Mouse (Mus musculus) urinary bladder, adult 18-20 months (tissue): Measurements from ENCODE around the gene Cnih4.
A peak's percentile ranks its signal among the peaks of the same experiment; 100 is the strongest.

Source experiments
- DNase-seq, 2 experiments: peaks; one replicate each; pipeline ENCODE4 v3.0.0; 2022; ENCODE audit warnings: low spot score in 2 of 2, mixed read lengths in 2 of 2

Cnih4 gene

DNA sequence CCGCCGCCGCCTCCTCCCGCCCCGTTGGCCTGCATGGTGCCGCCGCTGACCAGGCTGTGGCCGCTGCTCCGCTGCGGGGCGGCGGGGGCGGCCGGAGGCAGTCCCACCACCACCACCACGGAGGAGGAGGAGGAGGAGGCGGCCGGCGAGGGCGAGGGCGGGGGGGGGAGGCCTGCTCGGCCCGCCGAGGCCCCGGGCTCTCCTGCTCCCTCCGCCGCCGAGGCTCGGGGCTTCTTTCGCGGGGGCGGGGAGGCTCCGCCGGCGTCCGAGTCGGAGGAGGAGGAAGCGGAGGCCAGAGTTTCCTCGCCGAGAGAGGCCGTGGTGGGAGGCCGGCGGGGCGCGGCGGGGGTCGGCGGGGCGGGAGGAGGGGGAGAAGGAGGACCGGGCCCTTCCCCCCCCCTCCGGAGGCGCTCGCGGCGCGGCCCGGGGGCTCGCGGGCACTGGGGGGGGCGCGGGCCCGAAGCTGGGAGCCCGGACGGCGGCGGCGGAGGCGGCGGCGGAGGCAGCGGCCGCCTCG lies 67.0 kb downstream of the Cnih4 start:
- peak in 1 of 2 experiments; percentile 31 for DNase-seq

DNA sequence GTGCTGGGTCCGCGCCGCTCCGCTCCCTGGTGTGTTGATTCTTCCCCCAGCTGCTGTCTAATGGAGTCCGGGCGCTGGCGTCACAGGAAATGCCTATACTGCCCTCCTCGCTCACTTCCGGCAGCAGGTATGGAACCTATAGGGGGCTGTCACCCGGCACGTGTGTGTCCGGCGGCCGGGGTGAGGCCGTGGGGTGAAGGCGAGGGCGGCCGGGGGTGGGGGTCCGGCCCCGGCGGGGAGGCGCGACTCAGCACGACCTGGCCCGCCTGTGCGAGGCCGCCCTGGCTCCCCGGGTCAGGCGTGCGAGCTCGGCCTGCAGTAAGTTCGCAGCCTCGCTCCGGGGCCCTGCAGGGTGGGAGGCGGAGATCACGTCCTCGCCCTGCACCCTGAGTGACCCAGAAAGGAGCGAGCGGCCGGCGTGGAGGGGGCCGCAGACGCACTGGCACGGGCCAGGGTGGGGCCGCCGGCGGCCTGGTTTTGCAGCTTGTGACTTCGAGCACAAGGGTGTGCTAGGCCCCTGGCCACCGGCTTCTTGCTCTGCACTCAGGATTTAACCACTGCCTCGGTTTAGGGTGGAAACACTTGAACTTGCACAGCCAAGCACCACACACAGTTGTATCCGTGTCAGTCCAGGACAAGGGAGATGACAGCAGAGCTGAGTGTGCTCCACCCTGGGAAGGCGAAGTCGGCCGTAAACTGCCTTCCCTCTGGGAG lies 67.6 kb downstream of the Cnih4 start, which contains the start of gene Wdr26:
Wdr26 (minus strand) TSS at position 82 of the 714 bp plus-strand sequence.
- peak; percentile 71 to 77 for DNase-seq

- DNase-seq: no peak
Measured at GRCm38 (mm10) chr1:181214296-181215035, 70.0 kb downstream of the Cnih4 start.

DNA sequence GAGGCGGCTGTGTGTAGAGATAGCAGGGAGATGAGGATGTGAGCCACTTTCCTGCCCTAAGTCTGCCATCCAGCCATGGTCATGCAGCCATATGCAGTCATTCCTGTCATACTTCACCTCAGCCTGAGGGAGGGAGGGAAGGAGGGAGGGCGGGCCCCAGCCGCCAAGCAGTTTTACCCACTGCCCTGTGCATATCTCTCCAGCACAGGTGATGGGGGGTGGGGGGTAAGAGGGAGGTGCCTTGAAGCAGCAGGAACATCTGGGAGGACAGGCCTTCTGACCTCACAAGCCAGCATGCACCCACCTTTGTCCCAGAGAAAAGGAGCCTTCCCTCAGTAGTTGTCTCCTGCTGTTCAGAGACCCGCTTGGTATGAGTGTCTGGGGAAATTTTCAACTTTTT lies 71.8 kb downstream of the Cnih4 start:
- DNase-seq: no peak
